Mouse (Mus musculus) testis, postnatal 10 days (tissue): ENCODE data around the gene Olfr424.

Experiments
- DNase-seq: peaks from one replicate; pipeline ENCODE4 v3.0.0; 2021; ENCODE audit warnings: low spot score

The Olfr424 gene

GRCm38 (mm10) chr1:174131217-174131616 lies at the start of gene Olfr424:
TSS of gene Olfr424 (plus strand) at chr1:174131517.
- DNase-seq: no peak

- DNase-seq: no peak
Observed at GRCm38 (mm10) chr1:174084031-174084430, 47.3 kb upstream of the Olfr424 start, which contains the start of gene Olfr429. TSS of gene Olfr429 (plus strand) at chr1:174084331.

DNA sequence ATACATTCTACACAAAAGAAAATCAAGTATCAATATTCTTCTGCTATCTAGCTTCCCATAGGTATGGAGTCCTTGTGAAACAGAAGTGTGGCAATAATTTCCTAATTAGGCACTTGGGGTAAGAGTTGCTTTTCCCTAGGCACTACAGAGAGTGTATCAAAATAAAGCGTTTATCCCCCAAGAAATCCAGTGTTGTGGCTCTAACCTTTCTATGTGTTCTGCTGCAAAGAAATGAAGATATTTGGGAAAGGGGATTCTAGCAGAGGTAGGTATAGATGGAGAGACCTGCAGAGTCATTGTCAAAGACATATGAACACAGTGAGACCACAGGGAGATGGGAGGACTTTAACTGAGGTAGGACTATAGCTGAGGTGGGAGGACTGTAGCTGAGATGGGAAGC lies 34.7 kb upstream of the Olfr424 start, which contains the start of gene Olfr427:
Olfr427 (plus strand) TSS at position 301 of the 400 bp plus-strand sequence.
- DNase-seq: no peak

- DNase-seq: no peak
Observed at GRCm38 (mm10) chr1:174103735-174104134, 27.6 kb upstream of the Olfr424 start.

GRCm38 (mm10) chr1:174121062-174121461 lies 10.3 kb upstream of the Olfr424 start, which contains the start of gene Olfr231:
TSS of gene Olfr231 (minus strand) at chr1:174121162.
- no peak for DNase-seq

- DNase-seq: no peak
Observed at GRCm38 (mm10) chr1:174131999-174132398, 682 bp downstream of the Olfr424 start.

GRCm38 (mm10) chr1:174141384-174141783 lies 10.1 kb downstream of the Olfr424 start:
- DNase-seq: no peak

GRCm38 (mm10) chr1:174146696-174147095 lies 15.4 kb downstream of the Olfr424 start:
- DNase-seq: no peak

GRCm38 (mm10) chr1:174149289-174149688 lies 18.0 kb downstream of the Olfr424 start:
- no peak for DNase-seq

DNA sequence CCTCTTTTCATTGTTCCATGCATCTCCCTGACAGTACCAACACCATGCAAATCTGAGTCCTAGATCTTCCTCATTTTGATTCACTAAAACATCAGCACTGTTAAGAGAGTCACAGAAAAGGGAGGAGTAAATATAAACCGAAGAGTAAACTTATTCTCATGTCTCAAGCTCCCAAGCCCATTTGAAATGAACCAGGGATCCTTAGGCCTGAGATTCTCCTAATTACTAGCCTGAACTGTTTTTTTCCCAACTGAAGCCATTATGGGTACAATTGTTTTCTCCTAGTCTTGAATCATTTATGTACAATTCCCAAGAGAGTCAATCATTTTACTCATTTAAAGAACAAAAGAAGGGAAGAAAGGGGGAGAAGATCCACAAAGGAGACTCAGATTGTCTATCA lies 24.0 kb downstream of the Olfr424 start, which contains the start of gene Olfr420:
Olfr420 (plus strand) TSS at position 301 of the 400 bp plus-strand sequence.
- DNase-seq: no peak

- DNase-seq: no peak
Observed at GRCm38 (mm10) chr1:174157622-174158021, 26.3 kb downstream of the Olfr424 start.

- DNase-seq: no peak
Observed at GRCm38 (mm10) chr1:174158512-174158911, 27.2 kb downstream of the Olfr424 start.

DNA sequence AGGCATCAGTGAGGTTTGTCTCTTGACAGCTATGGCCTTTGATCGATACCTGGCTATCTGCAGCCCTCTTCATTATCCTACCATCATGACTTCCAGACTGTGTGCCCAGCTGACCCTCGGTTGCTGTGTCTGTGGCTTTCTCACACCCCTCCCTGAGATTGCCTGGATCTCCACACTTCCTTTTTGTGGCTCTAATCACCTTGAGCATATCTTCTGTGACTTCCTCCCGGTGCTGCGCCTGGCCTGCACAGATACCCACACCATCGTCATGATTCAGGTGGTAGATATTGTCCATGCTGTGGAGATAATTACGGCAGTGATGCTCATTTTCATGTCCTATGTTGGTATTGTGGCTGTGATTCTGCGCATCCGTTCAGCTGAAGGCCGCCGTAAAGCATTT lies 27.8 kb downstream of the Olfr424 start:
- DNase-seq: no peak

DNA sequence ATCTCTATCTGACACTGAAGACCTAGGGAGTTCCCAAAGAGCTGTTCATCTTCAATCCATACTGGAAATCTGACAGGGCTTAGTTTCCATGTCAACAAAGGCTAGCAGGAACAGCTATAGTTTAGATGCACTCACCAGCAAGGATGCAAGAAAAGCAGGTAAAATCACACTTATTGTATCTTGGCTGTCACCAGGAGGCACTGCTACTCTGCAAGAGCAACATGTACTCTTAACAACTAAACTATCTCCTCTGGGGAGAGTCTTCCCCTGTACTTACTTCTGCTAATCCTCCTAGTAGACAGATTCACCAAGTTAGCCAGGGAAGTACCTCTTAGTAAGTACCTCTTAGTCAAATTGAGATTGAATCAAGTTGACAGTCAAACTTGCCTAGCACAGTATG lies 37.7 kb downstream of the Olfr424 start:
- no peak for DNase-seq

- DNase-seq: no peak
Observed at GRCm38 (mm10) chr1:174170706-174171501, 39.6 kb downstream of the Olfr424 start.

GRCm38 (mm10) chr1:174171537-174171936 lies 40.2 kb downstream of the Olfr424 start:
- no peak for DNase-seq

GRCm38 (mm10) chr1:174172605-174173004 lies 41.3 kb downstream of the Olfr424 start, which contains the start of gene Spta1:
TSS of gene Spta1 (plus strand) at chr1:174172776.
- DNase-seq: no peak
